Mouse (Mus musculus): ENCODE data around the gene Efnb2.

GRCm38 (mm10) chr8:8611928-8612327 lies 49.1 kb downstream of the Efnb2 start:
- TF ChIP-seq POLR2A (IDR thresholded peaks at IDR 0.05; ENCODE audit: low read depth, low read length) (no peak), CTCF (IDR thresholded peaks at IDR 0.05; ENCODE audit: extremely low read depth, insufficient read depth, insufficient read length, insufficient replicate concordance) (no peak)

Data from spleen, adult 2 months (tissue).